Mouse (Mus musculus): Measurements from ENCODE around the gene Cdkal1.

GRCm38 (mm10) chr13:29434726-29435125, 420.7 kb downstream of the Cdkal1 start:
- TF ChIP-seq CTCF (IDR thresholded peaks at IDR 0.05; ENCODE audit: control insufficient read depth, insufficient read depth, insufficient read length): no peak
- TF ChIP-seq CEBPB (IDR thresholded peaks at IDR 0.05; ENCODE audit: low read depth): no peak
